Mouse (Mus musculus): ENCODE measurements around the gene Gm17409.

- TF ChIP-seq MAFK (IDR thresholded peaks at IDR 0.05; ENCODE audit: insufficient read depth, low read depth, low read length) (no peak), CHD2 (IDR thresholded peaks at IDR 0.05; ENCODE audit: low read depth, low read length) (no peak), ZNF384 (IDR thresholded peaks at IDR 0.05; ENCODE audit: low read depth, low read length) (no peak), HCFC1 (IDR thresholded peaks at IDR 0.05; ENCODE audit: borderline replicate concordance, insufficient read depth, low read length) (no peak), ZC3H11A (IDR thresholded peaks at IDR 0.05; ENCODE audit: borderline replicate concordance, low read depth, low read length) (no peak)
Observed at GRCm38 (mm10) chr2:58480764-58481163, 10.8 kb downstream of the Gm17409 start.

Data from ES-E14 (cell line).